Mouse (Mus musculus): ENCODE measurements around the gene Gm6871. TPM values are rescaled to one million over a fixed set of nuclear protein-coding genes. Genes with fewer than 3 reads are reported as not detected.

Gm6871 gene
- polyA plus RNA-seq (2014; fragmentation: Illumina TruSeq; extraction: RNeasy Lipid Tissue Mini Kit (QIAGEN cat#74804); ENCODE audit: low read depth, low replicate concordance), result 0.41 TPM

GRCm38 (mm10) chr7:41573562-41573961 lies at the start of gene Gm6871:
Gene Gm6871, minus strand, starts transcription at chr7:41573662.

GRCm38 (mm10) chr7:41599034-41599813 lies 25.8 kb upstream of the Gm6871 start, which contains the start of gene 2610021A01Rik:
Gene 2610021A01Rik, plus strand, starts transcription at chr7:41599230.

GRCm38 (mm10) chr7:41499389-41500049 lies 73.9 kb downstream of the Gm6871 start, which contains the start of the genes Gm20449 and AW146154:
Gene Gm20449, minus strand, starts transcription at chr7:41499417.
Gene AW146154, minus strand, starts transcription at chr7:41499890.

Other genes starting within 250 kb of the Gm6871 start
- 68.5 TPM for gene AI987944, start 180.3 kb downstream of the Gm6871 start, polyA plus RNA-seq (2014; fragmentation: Illumina TruSeq; extraction: RNeasy Lipid Tissue Mini Kit (QIAGEN cat#74804); ENCODE audit: low read depth, low replicate concordance)
- gene Vmn2r57, start 125.0 kb downstream of the Gm6871 start, polyA plus RNA-seq (2014; fragmentation: Illumina TruSeq; extraction: RNeasy Lipid Tissue Mini Kit (QIAGEN cat#74804); ENCODE audit: low read depth, low replicate concordance), result 1.8 TPM
- 0.35 TPM for gene Gm20449, start 74.2 kb downstream of the Gm6871 start, polyA plus RNA-seq (2014; fragmentation: Illumina TruSeq; extraction: RNeasy Lipid Tissue Mini Kit (QIAGEN cat#74804); ENCODE audit: low read depth, low replicate concordance)
- 17.4 TPM for gene AW146154, start 73.8 kb downstream of the Gm6871 start, polyA plus RNA-seq (2014; fragmentation: Illumina TruSeq; extraction: RNeasy Lipid Tissue Mini Kit (QIAGEN cat#74804); ENCODE audit: low read depth, low replicate concordance)
- gene 2610021A01Rik, start 25.6 kb upstream of the Gm6871 start, polyA plus RNA-seq (2014; fragmentation: Illumina TruSeq; extraction: RNeasy Lipid Tissue Mini Kit (QIAGEN cat#74804); ENCODE audit: low read depth, low replicate concordance), result 38.0 TPM
- gene Zfp788, start 59.5 kb upstream of the Gm6871 start, polyA plus RNA-seq (2014; fragmentation: Illumina TruSeq; extraction: RNeasy Lipid Tissue Mini Kit (QIAGEN cat#74804); ENCODE audit: low read depth, low replicate concordance), result 40.2 TPM

Measured in adrenal gland, adult 10 weeks (tissue).